Comparison of ENCODE assay signal across 8 mouse cellular contexts in genomic region chr19:47337743-47338142, GRCm38 (mm10).
DNase-seq lines count a peak whose midpoint lies in the region; ATAC-seq lines count a peak whose summit lies in the region.

No protein-coding gene starts in this region.

- no peak overlapping the region for H3K27ac ChIP-seq in intestine, embryonic 14.5 days (ENCODE audit: low read depth)

- 0 out of 2 replicates have a peak overlapping the region, but pooled peaks have one; percentile 13 for H3K9ac ChIP-seq in intestine, embryonic 14.5 days (ENCODE audit: low read length)

- H3K4me3 ChIP-seq in intestine, embryonic 14.5 days (ENCODE audit: low read depth, low read length), result no peak overlapping the region

- peak; percentile 87 to 97 for DNase-seq in adrenal gland, adult (ENCODE audit: inconsistent age in 2 of 2, low spot score in 1 of 2)
- DNase-seq in embryo, embryonic 10 days (ENCODE audit: low spot score), result peak; percentile 95
- peak; percentile 82 for DNase-seq in gastrocnemius, postnatal 25 days
- DNase-seq in intestine, embryonic 14.5 days (ENCODE audit: low spot score), result peak; percentile 98
- DNase-seq in left cerebral cortex, postnatal 10 days (ENCODE audit: extremely low spot score in 1 of 2, low spot score in 2 of 2), result peak; percentile 85 to 92
- peak; percentile 94 for DNase-seq in mesoderm, embryonic 11.5 days (ENCODE audit: low read depth, low spot score)
- DNase-seq in right cerebral cortex, postnatal 25 days, result peak; percentile 86
- peak; percentile 84 to 92 for DNase-seq in urinary bladder, postnatal 36 days (ENCODE audit: low spot score in 2 of 2)

- intact Hi-C loops in left cerebral cortex, postnatal 10 days (cut with DNase I), result loop anchor here (2.0 kb wide), 2 partner anchors 73 to 159 kb away; partner anchors contain the start of gene Neurl1a

- H3K27me3 ChIP-seq in intestine, embryonic 14.5 days (replicated peaks; ENCODE audit: control insufficient read depth, insufficient read depth, low read length), result 0 out of 2 replicates have a peak, but pooled peaks cover under 1% of the 10 kb centered on the region

- H3K36me3 ChIP-seq in intestine, embryonic 14.5 days (ENCODE audit: control insufficient read depth, insufficient read depth, low read length), result no peaks in the 10 kb centered on the region

- 28% methylated on average over 12 of the region's 12 CpGs for WGBS in intestine, embryonic 14.5 days

- peak; percentile 62 for ATAC-seq in intestine, embryonic 14.5 days (replicated peaks; ENCODE audit: low FRiP score, low TSS enrichment, low read depth)

- H3K4me2 ChIP-seq in intestine, embryonic 14.5 days (ENCODE audit: low read length), result peak overlapping the region; percentile 41

- no peaks in the 10 kb centered on the region for H3K9me3 ChIP-seq in intestine, embryonic 14.5 days (ENCODE audit: control insufficient read depth, low read length)

- H3K4me1 ChIP-seq in intestine, embryonic 14.5 days (replicated peaks; ENCODE audit: control insufficient read depth, insufficient read depth, low read length), result peaks cover 32% of the 10 kb centered on the region
